Mouse (Mus musculus) heart, postnatal 0 days (tissue): Measurements from ENCODE around the gene Lmf1.

Experiments
- CTCF ChIP-seq: IDR thresholded peaks from 2 replicates; pipeline ENCODE4 v1.5.1; 2016; ENCODE audit warnings: antibody characterized with exemption, control low read depth, low read depth
- EP300 ChIP-seq: IDR thresholded peaks from 2 replicates; pipeline ENCODE4 v1.6.1; 2016; ENCODE audit warnings: antibody characterized with exemption, low read depth

DNA sequence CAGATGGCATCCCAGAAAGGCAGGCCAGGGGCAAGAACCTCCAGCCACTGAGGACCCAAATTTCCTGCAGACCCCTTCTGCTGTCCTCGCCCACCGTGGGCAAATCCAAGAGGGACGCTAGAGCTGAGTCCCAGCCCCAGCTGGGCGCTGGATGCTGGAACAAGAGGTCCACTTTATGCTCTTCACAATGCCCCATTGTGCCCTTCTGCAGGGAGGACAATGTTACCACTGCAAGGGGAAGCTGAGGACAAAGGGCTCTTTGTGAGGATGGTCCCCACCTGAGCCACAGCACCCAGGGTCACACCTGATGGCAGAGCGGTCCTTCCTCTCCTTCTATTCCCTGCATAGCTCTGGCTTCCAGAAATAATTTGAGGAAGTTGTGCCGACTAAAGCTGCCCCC, 1.6 kb upstream of the Lmf1 start:
- TF ChIP-seq EP300: no peak
- TF ChIP-seq CTCF: no peak
